ENCODE assay signal across 27 mouse cellular contexts in the genomic region with DNA sequence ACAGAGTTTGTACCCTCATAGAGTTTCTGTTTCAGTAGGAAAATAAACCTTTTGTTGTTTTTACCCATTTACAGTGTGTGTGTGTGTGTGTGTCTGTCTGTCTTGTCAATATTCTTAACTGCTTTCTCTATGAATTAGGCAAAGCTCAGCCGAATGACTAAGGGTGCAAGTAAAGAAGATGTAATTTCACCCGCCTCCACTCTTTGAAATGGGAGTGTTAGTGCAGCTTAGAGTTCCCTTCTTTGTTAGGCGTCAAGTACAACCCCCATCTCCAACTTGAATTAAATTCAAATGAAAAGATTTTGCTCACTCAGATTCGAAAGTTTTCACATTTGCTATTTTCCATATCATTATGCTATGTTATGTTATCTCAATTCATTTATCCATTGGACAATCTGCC.
"Had no signal": no experiment of that assay in that cellular context is flagged by ENCODE, and none has a peak within 500 bp of the region (broad histone marks: within the 10 kb centered on the region; RNA-seq: fewer than 3 reads in every experiment).

No protein-coding gene starts in this region.

- H3K4me1 ChIP-seq: heart, embryonic 13.5 days; heart, embryonic 15.5 days; hindbrain, embryonic 13.5 days; hindbrain, embryonic 15.5 days; kidney, embryonic 15.5 days; limb, embryonic 10.5 days; limb, embryonic 12.5 days; liver, embryonic 13.5 days had no signal

- H3K4me2 ChIP-seq: heart, embryonic 11.5 days; heart, embryonic 13.5 days; heart, embryonic 15.5 days; hindbrain, embryonic 13.5 days; hindbrain, embryonic 15.5 days; kidney, embryonic 15.5 days; limb, embryonic 12.5 days; liver, embryonic 11.5 days; liver, embryonic 13.5 days had no signal

- H3K9ac ChIP-seq: heart, embryonic 13.5 days; heart, embryonic 15.5 days; hindbrain, embryonic 13.5 days; hindbrain, embryonic 15.5 days; kidney, embryonic 15.5 days; limb, embryonic 12.5 days; liver, embryonic 13.5 days had no signal

- ATAC-seq: hindbrain, postnatal 0 days; intestine, embryonic 16.5 days had no signal

- H3K4me3 ChIP-seq: heart, adult 2 months; heart, embryonic 13.5 days; heart, embryonic 15.5 days; hindbrain, embryonic 13.5 days; hindbrain, embryonic 15.5 days; kidney, embryonic 15.5 days; left cerebral cortex, adult 2 months; limb, embryonic 10.5 days; limb, embryonic 12.5 days; liver, embryonic 13.5 days had no signal

- H3K27me3 ChIP-seq: heart, embryonic 13.5 days; heart, embryonic 15.5 days; hindbrain, embryonic 13.5 days; hindbrain, embryonic 15.5 days; kidney, embryonic 15.5 days; limb, embryonic 12.5 days; liver, embryonic 13.5 days had no signal

- DNase-seq: gastrocnemius, postnatal 14 days; gastrocnemius, postnatal 36 days; heart, adult 11 months; heart, adult 2 months; heart, postnatal 14 days; heart, postnatal 36 days; kidney, adult 11 months; kidney, adult 2 months; kidney, adult 9 months; kidney, postnatal 14 days; kidney, postnatal 36 days; layer of hippocampus, adult 9-11 months; liver; liver, embryonic 13.5 days had no signal

- H3K9me3 ChIP-seq: heart, embryonic 13.5 days; heart, embryonic 15.5 days; hindbrain, embryonic 13.5 days; hindbrain, embryonic 15.5 days; kidney, embryonic 15.5 days; limb, embryonic 10.5 days; limb, embryonic 12.5 days; liver, embryonic 13.5 days had no signal

- H3K36me3 ChIP-seq: heart, embryonic 13.5 days; heart, embryonic 15.5 days; hindbrain, embryonic 13.5 days; hindbrain, embryonic 15.5 days; kidney, embryonic 15.5 days; limb, embryonic 10.5 days; limb, embryonic 12.5 days; liver, embryonic 13.5 days had no signal

- H3K27ac ChIP-seq: heart, adult 2 months; heart, embryonic 13.5 days; heart, embryonic 15.5 days; hindbrain, embryonic 13.5 days; hindbrain, embryonic 15.5 days; hindbrain, postnatal 0 days; kidney, embryonic 15.5 days; kidney, postnatal 0 days; left cerebral cortex, adult 2 months; limb, embryonic 10.5 days; limb, embryonic 12.5 days; liver, embryonic 13.5 days had no signal
